Mouse (Mus musculus) CH12.LX (cell line): ENCODE measurements at regions not wholly inside any gene's neighbourhood (a gene's known extent, or its start where the extent isn't known, plus 50 kb on each side); places are given as distances from the start of the nearest gene placed in this dataset.

Experiments
- DNase-seq: peaks from one replicate; pipeline ENCODE4 v3.0.0-alpha.2; 2013; ENCODE audit errors: extremely low read depth
- H3K27ac ChIP-seq: 2 replicates; pipeline ENCODE4 v1.5.1; 2012; ENCODE audit warnings: low read depth, mild to moderate bottlenecking, control low read depth, moderate library complexity; ENCODE audit not compliant: insufficient read depth
- H3K27me3 ChIP-seq: replicated peaks from 2 replicates; pipeline ENCODE3; 2012; ENCODE audit warnings: inconsistent platforms
- H3K36me3 ChIP-seq, 2 experiments: replicated peaks in 1 of 2; 2 replicates each; pipeline versions ENCODE3 to v1.6.1; 2012; ENCODE audit warnings: inconsistent platforms in 1 of 2, low read length in 1 of 2, mild to moderate bottlenecking in 1 of 2, mixed read lengths in 1 of 2, moderate library complexity in 1 of 2; ENCODE audit not compliant: control insufficient read depth in 1 of 2, insufficient read depth in 1 of 2
- H3K4me1 ChIP-seq, 2 experiments: 2 replicates each; pipeline ENCODE4 v1.6.1; 2012; ENCODE audit warnings: inconsistent platforms in 1 of 2, moderate library complexity in 1 of 2; ENCODE audit not compliant: insufficient read depth in 2 of 2, control insufficient read depth in 1 of 2
- H3K4me2 ChIP-seq: 2 replicates; pipeline ENCODE4 v1.6.1; 2012; ENCODE audit warnings: low read depth, mild to moderate bottlenecking, control low read depth; ENCODE audit not compliant: poor library complexity, insufficient read depth, severe bottlenecking
- H3K4me3 ChIP-seq, 3 experiments: fragments of 150-350 bp in 1 of 3; sonication (generic) in 1 of 3; replicated peaks in 1 of 3; 2 replicates each; pipeline versions ENCODE3 to v1.5.1; 2011 to 2012; ENCODE audit warnings: low read depth in 2 of 3, low read length in 2 of 3, mild to moderate bottlenecking in 2 of 3, moderate library complexity in 2 of 3, control low read depth in 1 of 3, improper control_type of control experiment in 1 of 3, inconsistent platforms in 1 of 3, mixed read lengths in 1 of 3; ENCODE audit not compliant: poor library complexity in 1 of 3
- H3K79me2 ChIP-seq: replicated peaks from 2 replicates; pipeline ENCODE4 v1.6.1; 2012; ENCODE audit warnings: mild to moderate bottlenecking, moderate library complexity; ENCODE audit not compliant: control insufficient read depth, poor library complexity, insufficient read depth, severe bottlenecking; ENCODE audit errors: extremely low read depth
- H3K9ac ChIP-seq: 2 replicates; pipeline ENCODE4 v1.6.1; 2012; ENCODE audit warnings: low read depth, mild to moderate bottlenecking, control low read depth, moderate library complexity; ENCODE audit not compliant: insufficient read depth
- H3K9me3 ChIP-seq: replicated peaks from 2 replicates; pipeline ENCODE3; 2012; ENCODE audit warnings: low read length, inconsistent platforms, mixed read lengths
- BHLHE40 ChIP-seq: IDR thresholded peaks from 2 replicates; pipeline ENCODE4 v1.6.1; 2011; ENCODE audit warnings: mild to moderate bottlenecking, low read depth, low read length, improper control_type of control experiment
- CHD1 ChIP-seq: IDR thresholded peaks from 2 replicates; pipeline ENCODE4 v1.6.1; 2012; ENCODE audit warnings: low read depth, low read length, improper control_type of control experiment, inconsistent platforms
- CHD2 ChIP-seq: IDR thresholded peaks from 2 replicates; pipeline ENCODE4 v1.6.1; 2011; ENCODE audit warnings: low read length, improper control_type of control experiment
- CTCF ChIP-seq, 2 experiments: IDR thresholded peaks in 1 of 2; conservative IDR thresholded peaks in 1 of 2; 2 replicates each; pipeline ENCODE4 v1.5.1; 2011 to 2012; ENCODE audit warnings: low read depth in 2 of 2, low read length in 2 of 2, improper control_type of control experiment in 1 of 2, inconsistent platforms in 1 of 2, mild to moderate bottlenecking in 1 of 2, moderate library complexity in 1 of 2
- E2F4 ChIP-seq: IDR thresholded peaks from 2 replicates; pipeline ENCODE4 v1.6.1; 2011; ENCODE audit warnings: low read depth, low read length, improper control_type of control experiment; ENCODE audit not compliant: insufficient replicate concordance
- ELF1 ChIP-seq: IDR thresholded peaks from 2 replicates; pipeline ENCODE4 v1.6.1; 2014; ENCODE audit warnings: low read depth, mild to moderate bottlenecking, inconsistent platforms, low read length, improper control_type of control experiment
- EP300 ChIP-seq: IDR thresholded peaks from 2 replicates; pipeline ENCODE4 v1.6.1; 2011; ENCODE audit warnings: low read length, improper control_type of control experiment
- ETS1 ChIP-seq: conservative IDR thresholded peaks from 2 replicates; pipeline ENCODE4 v1.6.1; 2012; ENCODE audit warnings: low read depth, mild to moderate bottlenecking, inconsistent platforms, low read length, improper control_type of control experiment, moderate library complexity
- HCFC1 ChIP-seq: IDR thresholded peaks from 2 replicates; pipeline ENCODE4 v1.6.1; 2012; ENCODE audit warnings: low read depth, mild to moderate bottlenecking, inconsistent platforms, low read length, improper control_type of control experiment
- IRF4 ChIP-seq: IDR thresholded peaks from 2 replicates; pipeline ENCODE4 v1.6.1; 2014; ENCODE audit warnings: low read depth, mild to moderate bottlenecking, inconsistent platforms, low read length, improper control_type of control experiment
- JUN ChIP-seq: IDR thresholded peaks from 2 replicates; pipeline ENCODE4 v1.6.1; 2011; ENCODE audit warnings: low read depth, mild to moderate bottlenecking, low read length, improper control_type of control experiment, moderate library complexity; ENCODE audit not compliant: insufficient read depth
- JUND ChIP-seq: conservative IDR thresholded peaks from 2 replicates; pipeline ENCODE4 v1.6.1; 2011; ENCODE audit warnings: low read depth, low read length, improper control_type of control experiment
- KAT2A ChIP-seq: IDR thresholded peaks from 2 replicates; pipeline ENCODE4 v1.6.1; 2012; ENCODE audit warnings: low read length, improper control_type of control experiment, inconsistent platforms; ENCODE audit not compliant: insufficient replicate concordance
- MAFK ChIP-seq: IDR thresholded peaks from 2 replicates; pipeline ENCODE4 v1.6.1; 2011; ENCODE audit warnings: low read length, improper control_type of control experiment; ENCODE audit not compliant: insufficient replicate concordance
- MAX ChIP-seq: IDR thresholded peaks from 2 replicates; pipeline ENCODE4 v1.6.1; 2011; ENCODE audit warnings: low read length, improper control_type of control experiment
- MAZ ChIP-seq: IDR thresholded peaks from 2 replicates; pipeline ENCODE4 v1.6.1; 2012; ENCODE audit warnings: low read depth, mild to moderate bottlenecking, inconsistent platforms, low read length, improper control_type of control experiment, moderate library complexity
- MEF2A ChIP-seq: IDR thresholded peaks from 2 replicates; pipeline ENCODE4 v1.6.1; 2014; ENCODE audit warnings: low read depth, mild to moderate bottlenecking, inconsistent platforms, low read length, improper control_type of control experiment, borderline replicate concordance
- MXI1 ChIP-seq: IDR thresholded peaks from 2 replicates; pipeline ENCODE4 v1.6.1; 2011; ENCODE audit warnings: mild to moderate bottlenecking, low read depth, low read length, improper control_type of control experiment
- MYC ChIP-seq: IDR thresholded peaks from 2 replicates; pipeline ENCODE4 v1.6.1; 2011; ENCODE audit warnings: low read depth, mild to moderate bottlenecking, improper control_type of control experiment, low read length
- NELFE ChIP-seq: IDR thresholded peaks from 2 replicates; pipeline ENCODE4 v1.6.1; 2011; ENCODE audit warnings: low read depth, low read length, improper control_type of control experiment
- NRF1 ChIP-seq: IDR thresholded peaks from 2 replicates; pipeline ENCODE4 v1.6.1; 2014; ENCODE audit warnings: low read depth, mild to moderate bottlenecking, inconsistent platforms, low read length, improper control_type of control experiment, moderate library complexity
- PAX5 ChIP-seq: IDR thresholded peaks from 2 replicates; pipeline ENCODE4 v1.6.1; 2012; ENCODE audit warnings: low read length, inconsistent platforms, mixed read lengths
- POLR2A ChIP-seq: IDR thresholded peaks from 2 replicates; pipeline ENCODE4 v1.6.1; 2011; ENCODE audit warnings: low read depth, mild to moderate bottlenecking, improper control_type of control experiment, low read length
- POLR2AphosphoS2 ChIP-seq: IDR thresholded peaks from 2 replicates; pipeline ENCODE4 v1.6.1; 2011; ENCODE audit warnings: low read depth, low read length, improper control_type of control experiment
- RAD21 ChIP-seq: IDR thresholded peaks from 2 replicates; pipeline ENCODE4 v1.6.1; 2011; ENCODE audit warnings: low read depth, mild to moderate bottlenecking, low read length, improper control_type of control experiment, moderate library complexity
- RCOR1 ChIP-seq: conservative IDR thresholded peaks from 2 replicates; pipeline ENCODE4 v1.6.1; 2012; ENCODE audit warnings: low read depth, mild to moderate bottlenecking, inconsistent platforms, low read length, improper control_type of control experiment
- SMC3 ChIP-seq: IDR thresholded peaks from 2 replicates; pipeline ENCODE4 v1.6.1; 2011; ENCODE audit warnings: low read depth, low read length, improper control_type of control experiment
- TBP ChIP-seq: conservative IDR thresholded peaks from 2 replicates; pipeline ENCODE4 v1.6.1; 2011; ENCODE audit warnings: low read depth, low read length, improper control_type of control experiment
- TCF12 ChIP-seq: IDR thresholded peaks from 2 replicates; pipeline ENCODE4 v1.6.1; 2014; ENCODE audit warnings: low read depth, mild to moderate bottlenecking, inconsistent platforms, low read length, improper control_type of control experiment
- UBTF ChIP-seq: IDR thresholded peaks from 2 replicates; pipeline ENCODE4 v1.6.1; 2012; ENCODE audit warnings: low read depth, mild to moderate bottlenecking, inconsistent platforms, low read length, improper control_type of control experiment, moderate library complexity
- USF1 ChIP-seq: IDR thresholded peaks from 2 replicates; pipeline ENCODE4 v1.6.1; 2014; ENCODE audit warnings: low read depth, mild to moderate bottlenecking, inconsistent platforms, low read length, improper control_type of control experiment
- USF2 ChIP-seq: conservative IDR thresholded peaks from 2 replicates; pipeline ENCODE4 v1.6.1; 2011; ENCODE audit warnings: low read depth, low read length, improper control_type of control experiment
- ZC3H11A ChIP-seq: IDR thresholded peaks from 2 replicates; pipeline ENCODE4 v1.6.1; 2012; ENCODE audit warnings: low read depth, mild to moderate bottlenecking, inconsistent platforms, low read length, improper control_type of control experiment
- ZKSCAN1 ChIP-seq: IDR thresholded peaks from 2 replicates; pipeline ENCODE4 v1.6.1; 2012; ENCODE audit warnings: low read depth, inconsistent platforms, low read length, improper control_type of control experiment, borderline replicate concordance
- ZMIZ1 ChIP-seq: IDR thresholded peaks from 2 replicates; pipeline ENCODE4 v1.6.1; 2012; ENCODE audit warnings: low read depth, mild to moderate bottlenecking, inconsistent platforms, low read length, improper control_type of control experiment
- ZNF384 ChIP-seq: IDR thresholded peaks from 2 replicates; pipeline ENCODE4 v1.6.1; 2012; ENCODE audit warnings: low read depth, low read length, improper control_type of control experiment, inconsistent platforms
- dilution Hi-C: fragments of 300-500 bp; cut with MboI; formaldehyde crosslinking; loops from 2 replicates; pipeline ENCODE4 v1.14.3; 2020; ENCODE audit warnings: low sequenced_read_pairs; ENCODE audit not compliant: extremely low pct_unique_long_range_greater_than_20kb, extremely low pct_ligation_motif_present
- in situ Hi-C: fragments of 300-500 bp; cut with MboI; formaldehyde crosslinking; loops from 3 replicates; pipeline ENCODE4 v1.14.3; 2019; ENCODE audit warnings: low sequenced_read_pairs, low pct_ligation_motif_present, low pct_unique_long_range_greater_than_20kb, mixed read lengths

DNA sequence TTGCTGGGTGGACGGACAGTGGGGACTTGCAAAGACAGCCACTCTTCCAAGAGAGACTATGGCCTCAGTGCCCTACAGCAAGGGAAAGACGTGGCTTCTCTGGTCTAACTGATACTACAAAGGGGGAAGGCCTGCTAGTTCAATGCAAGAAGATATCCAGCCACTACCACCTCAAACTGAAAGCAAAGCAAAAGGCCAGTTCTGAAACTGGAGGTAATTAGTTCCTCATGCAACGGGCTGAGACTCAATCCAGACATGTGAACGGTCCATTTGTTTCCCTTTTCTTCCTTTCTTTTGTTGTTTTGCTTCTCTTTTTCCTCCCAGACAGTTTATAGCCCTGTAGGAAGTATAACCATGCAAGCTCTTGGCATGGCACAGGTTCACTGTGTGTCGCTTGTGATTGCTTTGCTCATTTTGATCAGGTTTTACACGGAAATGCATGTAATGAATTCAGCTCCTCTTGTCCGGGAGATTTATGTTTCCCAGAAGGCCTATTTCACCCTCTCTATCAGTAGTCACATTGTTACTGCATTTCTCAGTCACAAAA, 260.5 kb upstream of the Bmper start (continued):
- TF ChIP-seq NRF1 (no peak), USF1 (no peak), BHLHE40 (peak; percentile 56), PAX5 (no peak), MEF2A (no peak; the same call in 1 of the 2 replicates), MAZ (no peak), JUND (no peak), MAX (no peak), CHD2 (no peak), EP300 (peak; percentile 74)

DNA sequence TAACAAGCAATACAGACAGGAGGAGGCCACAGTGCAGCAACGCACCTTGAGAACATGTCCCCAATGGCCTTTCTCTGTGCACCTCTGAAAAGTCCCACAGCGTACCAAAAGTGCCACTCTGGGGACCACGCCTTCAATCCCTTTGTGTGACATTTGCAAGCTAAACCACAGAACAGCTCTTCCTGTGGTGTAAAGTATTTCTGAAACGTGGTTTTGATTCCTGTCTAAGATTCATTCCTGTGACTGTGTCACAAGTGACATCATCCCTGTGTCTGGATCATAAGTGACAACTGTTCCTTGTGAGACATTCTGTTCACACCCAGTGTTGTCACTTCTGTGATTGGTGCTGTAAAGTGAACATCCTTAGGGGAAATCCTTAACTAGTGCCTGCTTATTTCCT, 251.6 kb upstream of the Bmper start:
- H3K9me3 ChIP-seq, result peaks cover 4% of the 10 kb centered on the region
- H3K27ac ChIP-seq, result no peak overlapping the region
- H3K27me3 ChIP-seq, result peaks cover under 1% of the 10 kb centered on the region
- no peak overlapping the region for H3K4me2 ChIP-seq
- DNase-seq, result peak; percentile 71
- no peaks in the 10 kb centered on the region for H3K79me2 ChIP-seq
- dilution Hi-C loops, result no loop called here
- no peak overlapping the region for H3K9ac ChIP-seq
- no peaks in the 10 kb centered on the region for H3K36me3 ChIP-seq
- peaks cover 8 to 21% of the 10 kb centered on the region in 2 experiments for H3K4me1 ChIP-seq
- H3K4me3 ChIP-seq, result no peak overlapping the region
- in situ Hi-C loops, result no loop called here
- TF ChIP-seq JUN (0 out of 2 replicates have a peak, but pooled peaks have one; percentile 3), ZC3H11A (no peak), MAX (peak; percentile 42; the same call in 1 of the 2 replicates), PAX5 (no peak), JUND (no peak), NRF1 (no peak), POLR2AphosphoS2 (no peak), ZMIZ1 (no peak), BHLHE40 (peak; percentile 76), CHD1 (no peak), MAZ (no peak), CHD2 (no peak), MAFK (0 out of 2 replicates have a peak, but pooled peaks have one; percentile 19), CTCF (conservative IDR thresholded peaks at IDR 0.05 in 1 of 2, IDR thresholded peaks at IDR 0.05 in 1 of 2; ENCODE audit: low read depth in 2 of 2, low read length in 2 of 2) (no peak), SMC3 (peak; percentile 2; the same call in 1 of the 2 replicates), TCF12 (0 out of 2 replicates have a peak, but pooled peaks have one; percentile 11), MXI1 (peak; percentile 20; the same call in 1 of the 2 replicates), USF1 (no peak), TBP (no peak), MEF2A (peak; percentile 21; the same call in 1 of the 2 replicates), USF2 (no peak), KAT2A (no peak), ELF1 (no peak), RAD21 (no peak; the same call in 1 of the 2 replicates), HCFC1 (no peak), ZNF384 (no peak), E2F4 (no peak), UBTF (no peak), RCOR1 (no peak), NELFE (no peak), POLR2A (no peak), ZKSCAN1 (no peak), MYC (peak; percentile 37; the same call in 1 of the 2 replicates), ETS1 (peak; percentile 79), IRF4 (peak; percentile 45; the same call in 1 of the 2 replicates)
